Mouse (Mus musculus): ENCODE measurements around the gene Sec24a. TPM values are rescaled to one million over a fixed set of nuclear protein-coding genes. Genes with fewer than 3 reads are reported as not detected.

Sec24a gene
- polyA plus RNA-seq, 1 experiment from 2014 or later: 18.1 TPM

- Histone ChIP-seq H3K4me3 (no peak overlapping the region), H3K9ac (no peak overlapping the region)
Measured at GRCm38 (mm10) chr11:51652889-51653418, 110.5 kb downstream of the Sec24a start.

GRCm38 (mm10) chr11:51650691-51651515 is 112.5 kb downstream of the Sec24a start, which contains the start of the genes N4bp3 and D930048N14Rik:
TSS of gene N4bp3 (minus strand) at chr11:51650842.
TSS of gene D930048N14Rik (plus strand) at chr11:51650954.
- Histone ChIP-seq H3K27ac (peak within 1 kb of the TSS; percentile 75), H3K4me1 (peaks cover 33% of the 10 kb centered on the region), H3K27me3 (no peaks in the 10 kb centered on the region), H3K4me2 (replicated peaks) (peak within 1 kb of the TSS; percentile 96), H3K9me3 (no peaks in the 10 kb centered on the region), H3K36me3 (peaks cover under 1% of the 10 kb centered on the region; the same call in 1 of the 2 replicates), H3K4me3 (peak within 1 kb of the TSS; percentile 68), H3K9ac (peak within 1 kb of the TSS; percentile 82)
- peak; percentile 62; the same call in 1 of the 2 replicates for ATAC-seq (ENCODE audit: low FRiP score, low read depth)
- WGBS: under 1% methylated on average over 58 of the region's 70 CpGs

More at GRCm38 (mm10) chr11:51652889-51653418, 110.5 kb downstream of the Sec24a start:
- no peak overlapping the region for H3K27ac ChIP-seq
- no peak overlapping the region for H3K4me2 ChIP-seq (replicated peaks)
- no peak for ATAC-seq (ENCODE audit: low FRiP score, low read depth)
- no peaks in the 10 kb centered on the region for H3K9me3 ChIP-seq
- no peaks in the 10 kb centered on the region for H3K27me3 ChIP-seq
- no peaks in the 10 kb centered on the region for H3K36me3 ChIP-seq
- H3K4me1 ChIP-seq: peaks cover 32% of the 10 kb centered on the region
- 95% methylated on average over 4 of the region's 4 CpGs for WGBS

GRCm38 (mm10) chr11:51650261-51650660 is 113.2 kb downstream of the Sec24a start:
- H3K4me3 ChIP-seq: peak overlapping the region; percentile 68
- H3K36me3 ChIP-seq: peaks cover 7% of the 10 kb centered on the region
- H3K4me1 ChIP-seq: peaks cover 33% of the 10 kb centered on the region
- H3K9ac ChIP-seq: peak overlapping the region; percentile 82
- no peak for ATAC-seq (ENCODE audit: low FRiP score, low read depth)
- peak overlapping the region; percentile 75 for H3K27ac ChIP-seq
- no peaks in the 10 kb centered on the region for H3K9me3 ChIP-seq
- WGBS: 0% methylated on average over 29 of the region's 30 CpGs
- no peaks in the 10 kb centered on the region for H3K27me3 ChIP-seq
- H3K4me2 ChIP-seq (replicated peaks): peak overlapping the region; percentile 96

DNA sequence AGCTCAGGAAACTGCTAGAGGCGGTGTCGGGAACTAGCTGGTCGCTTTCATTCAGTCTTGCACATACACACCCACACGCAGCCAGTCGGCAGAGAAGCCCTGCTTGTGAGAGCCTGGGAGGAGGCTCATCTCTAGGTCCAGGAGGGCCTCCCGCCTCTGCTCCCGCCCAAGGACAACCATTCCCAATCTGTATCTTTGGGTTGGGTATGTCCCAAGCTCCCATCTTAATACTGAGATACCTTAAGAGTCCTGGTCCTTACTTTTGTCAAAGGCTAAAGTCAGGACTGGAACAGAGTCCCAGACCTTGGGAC is 113.6 kb downstream of the Sec24a start:
- peaks cover 11% of the 10 kb centered on the region for H3K36me3 ChIP-seq
- H3K9me3 ChIP-seq: no peaks in the 10 kb centered on the region
- H3K4me1 ChIP-seq: peaks cover 33% of the 10 kb centered on the region
- peak overlapping the region; percentile 96 for H3K4me2 ChIP-seq (replicated peaks)
- H3K4me3 ChIP-seq: peak overlapping the region; percentile 68
- no peaks in the 10 kb centered on the region for H3K27me3 ChIP-seq
- WGBS: 4% methylated on average over 7 of the region's 7 CpGs
- peak overlapping the region; percentile 75 for H3K27ac ChIP-seq
- no peak for ATAC-seq (ENCODE audit: low FRiP score, low read depth)
- H3K9ac ChIP-seq: peak overlapping the region; percentile 82

- H3K27ac ChIP-seq: peak overlapping the region; percentile 75
- 24% methylated on average over 11 of the region's 11 CpGs for WGBS
- ATAC-seq (ENCODE audit: low FRiP score, low read depth): peak; percentile 60
Measured at GRCm38 (mm10) chr11:51649111-51649888, 114.1 kb downstream of the Sec24a start.

DNA sequence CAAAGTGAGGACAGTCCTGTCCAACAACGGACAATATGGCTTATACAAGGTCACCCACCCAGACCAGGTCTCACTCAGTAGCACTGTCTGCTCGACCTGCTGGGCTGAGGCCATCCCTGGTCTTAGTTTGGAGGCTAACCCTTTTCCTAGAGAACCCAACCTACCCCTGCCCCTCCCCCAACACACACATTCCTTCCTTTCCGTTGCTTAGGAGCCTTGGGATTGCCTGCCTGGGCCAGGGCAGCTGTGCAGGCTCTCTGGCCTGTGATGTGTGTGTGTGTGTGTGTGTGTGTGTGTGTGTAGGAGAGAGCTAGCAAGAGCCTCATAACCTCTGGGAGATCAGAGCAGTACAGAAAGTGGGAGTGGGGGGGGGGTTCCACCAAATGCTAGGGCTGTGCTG is 114.9 kb downstream of the Sec24a start:
- 18% methylated on average over 3 of the region's 3 CpGs for WGBS

More at GRCm38 (mm10) chr11:51649111-51649888, 114.1 kb downstream of the Sec24a start:
- peaks cover 16% of the 10 kb centered on the region for H3K36me3 ChIP-seq
- H3K27me3 ChIP-seq: no peaks in the 10 kb centered on the region
- peaks cover 33% of the 10 kb centered on the region for H3K4me1 ChIP-seq
- H3K9me3 ChIP-seq: no peaks in the 10 kb centered on the region
- peak overlapping the region; percentile 82 for H3K9ac ChIP-seq
- peak overlapping the region; percentile 68 for H3K4me3 ChIP-seq
- peak overlapping the region; percentile 96 for H3K4me2 ChIP-seq (replicated peaks)

DNA sequence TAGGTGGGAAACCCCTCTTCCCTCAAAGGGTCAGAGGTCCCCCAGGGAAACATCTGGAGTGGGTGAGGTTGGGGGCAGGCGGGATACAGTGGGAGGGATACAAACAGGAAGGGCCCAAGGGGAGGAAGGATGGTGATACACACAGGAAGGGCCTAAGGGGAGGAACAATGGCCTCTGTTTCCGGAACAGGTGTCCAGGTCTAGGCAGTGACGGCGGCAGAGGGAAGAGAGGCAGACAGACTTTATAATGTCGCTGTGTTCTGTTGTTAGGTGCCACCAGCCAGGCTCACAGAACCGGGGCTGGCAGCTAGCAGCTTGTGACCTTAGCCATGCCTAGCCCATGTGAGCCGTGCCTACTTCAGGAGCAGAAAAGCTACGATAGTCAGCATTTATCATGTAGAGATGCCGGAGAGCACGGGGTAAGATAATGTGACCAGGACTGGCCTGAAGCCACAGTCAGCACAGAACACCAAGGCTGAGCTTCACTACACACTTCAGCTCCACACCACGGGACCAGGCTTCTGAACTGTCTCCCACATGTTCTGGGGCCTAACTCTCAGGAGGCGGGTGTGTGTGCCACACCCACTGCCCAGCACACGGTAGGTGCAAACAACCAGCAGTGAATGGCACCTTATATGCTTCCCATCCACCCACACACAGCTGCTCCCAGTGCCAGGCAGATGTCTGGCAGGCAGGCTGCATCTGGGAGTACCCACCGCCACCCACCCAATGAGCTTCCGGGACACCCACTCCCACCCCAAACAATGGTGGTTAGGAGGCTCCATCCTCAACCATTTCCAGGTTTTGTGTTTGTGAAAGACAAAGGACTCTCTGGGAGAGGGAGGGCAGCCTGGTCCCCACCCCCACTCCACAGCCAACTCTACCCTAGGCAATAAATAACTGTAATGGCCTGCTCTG is 116.4 kb downstream of the Sec24a start:
- Histone ChIP-seq H3K4me1 (peaks cover 41% of the 10 kb centered on the region), H3K9ac (peak overlapping the region; percentile 13; the same call in 1 of the 2 replicates), H3K36me3 (peaks cover 37% of the 10 kb centered on the region), H3K27ac (peak overlapping the region; percentile 58; the same call in 1 of the 2 replicates), H3K4me3 (no peak overlapping the region), H3K9me3 (no peaks in the 10 kb centered on the region), H3K27me3 (no peaks in the 10 kb centered on the region), H3K4me2 (replicated peaks) (peak overlapping the region; percentile 96)
- 57% methylated on average over 15 of the region's 15 CpGs for WGBS
- ATAC-seq (ENCODE audit: low FRiP score, low read depth): no peak

More for the DNA sequence above, 114.9 kb downstream of the Sec24a start:
- Histone ChIP-seq H3K4me3 (peak overlapping the region; percentile 68), H3K9me3 (no peaks in the 10 kb centered on the region), H3K36me3 (peaks cover 24% of the 10 kb centered on the region), H3K9ac (peak overlapping the region; percentile 82), H3K27ac (peak overlapping the region; percentile 75), H3K4me2 (replicated peaks) (peak overlapping the region; percentile 96), H3K4me1 (peaks cover 36% of the 10 kb centered on the region), H3K27me3 (no peaks in the 10 kb centered on the region)
- ATAC-seq (ENCODE audit: low FRiP score, low read depth): peak; percentile 38

DNA sequence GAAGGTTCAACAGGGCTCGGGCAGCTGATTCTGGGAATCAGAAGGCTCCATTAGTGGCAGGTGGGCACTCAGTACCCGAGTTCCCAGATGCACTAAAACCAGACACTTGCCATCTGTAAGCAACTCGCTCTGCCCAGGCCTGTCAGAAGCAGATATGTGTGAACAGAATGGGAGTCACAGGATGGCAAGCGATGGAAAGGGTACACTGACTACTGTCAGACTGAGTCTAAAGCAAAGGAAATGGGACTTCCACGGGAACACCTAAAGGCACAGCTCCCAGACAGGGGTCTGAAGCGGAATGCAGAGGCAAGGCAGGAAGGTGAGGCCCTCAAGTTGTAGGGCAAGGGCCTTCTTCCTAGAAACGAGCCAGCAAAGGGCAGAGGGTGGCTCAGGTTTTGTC is 117.2 kb downstream of the Sec24a start:
- no peak overlapping the region for H3K4me2 ChIP-seq (replicated peaks)
- no peak overlapping the region for H3K4me3 ChIP-seq
- H3K36me3 ChIP-seq: peaks cover 40% of the 10 kb centered on the region
- no peaks in the 10 kb centered on the region for H3K9me3 ChIP-seq
- peaks cover 41% of the 10 kb centered on the region for H3K4me1 ChIP-seq
- ATAC-seq (ENCODE audit: low FRiP score, low read depth): no peak
- WGBS: 65% methylated on average over 7 of the region's 7 CpGs
- no peak overlapping the region; the same call in 1 of the 2 replicates for H3K9ac ChIP-seq
- H3K27me3 ChIP-seq: no peaks in the 10 kb centered on the region
- H3K27ac ChIP-seq: no peak overlapping the region; the same call in 1 of the 2 replicates

DNA sequence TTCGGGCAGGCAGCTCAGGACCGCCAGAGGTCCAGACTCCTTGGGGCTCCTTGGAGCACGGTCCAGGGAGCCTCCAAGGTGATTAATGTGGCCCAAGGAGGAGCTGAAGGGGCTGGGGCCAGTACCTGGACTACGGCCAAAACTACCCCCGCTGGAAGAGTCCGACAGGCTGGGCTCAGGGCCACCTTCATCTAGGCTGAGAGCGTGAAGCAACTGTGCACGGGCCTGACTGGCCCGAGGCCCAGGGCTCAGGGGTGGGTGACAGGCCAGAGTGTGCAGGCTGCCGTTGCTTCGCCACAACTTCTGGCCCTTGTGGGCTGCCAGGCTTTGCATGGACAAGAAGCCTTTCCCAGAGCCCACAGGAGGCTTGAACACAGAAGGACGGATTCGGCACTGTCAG is 118.1 kb downstream of the Sec24a start:
- no peak overlapping the region for H3K4me3 ChIP-seq
- H3K4me2 ChIP-seq (replicated peaks): no peak overlapping the region
- peaks cover 41% of the 10 kb centered on the region for H3K4me1 ChIP-seq
- 87% methylated on average over 13 of the region's 13 CpGs for WGBS
- H3K9me3 ChIP-seq: no peaks in the 10 kb centered on the region
- H3K27me3 ChIP-seq: no peaks in the 10 kb centered on the region
- no peak for ATAC-seq (ENCODE audit: low FRiP score, low read depth)
- H3K36me3 ChIP-seq: peaks cover 40% of the 10 kb centered on the region
- H3K27ac ChIP-seq: no peak overlapping the region
- no peak overlapping the region; the same call in 1 of the 2 replicates for H3K9ac ChIP-seq

GRCm38 (mm10) chr11:51644217-51644616 is 119.2 kb downstream of the Sec24a start:
- Histone ChIP-seq H3K27ac (0 out of 2 replicates have a peak overlapping the region, but pooled peaks have one; percentile 3), H3K27me3 (no peaks in the 10 kb centered on the region), H3K4me2 (replicated peaks) (peak overlapping the region; percentile 23; the same call in 1 of the 2 replicates), H3K4me3 (no peak overlapping the region), H3K36me3 (peaks cover 40% of the 10 kb centered on the region), H3K9me3 (no peaks in the 10 kb centered on the region), H3K4me1 (peaks cover 30% of the 10 kb centered on the region), H3K9ac (0 out of 2 replicates have a peak overlapping the region, but pooled peaks have one; percentile 43)
- ATAC-seq (ENCODE audit: low FRiP score, low read depth): no peak
- WGBS: 69% methylated on average over 16 of the region's 16 CpGs

GRCm38 (mm10) chr11:51643761-51644160 is 119.7 kb downstream of the Sec24a start:
- peaks cover 26% of the 10 kb centered on the region for H3K4me1 ChIP-seq
- no peaks in the 10 kb centered on the region for H3K27me3 ChIP-seq
- no peaks in the 10 kb centered on the region for H3K9me3 ChIP-seq
- 0 out of 2 replicates have a peak overlapping the region, but pooled peaks have one; percentile 3 for H3K27ac ChIP-seq
- no peak for ATAC-seq (ENCODE audit: low FRiP score, low read depth)
- H3K4me3 ChIP-seq: no peak overlapping the region
- 49% methylated on average over 15 of the region's 15 CpGs for WGBS
- peaks cover 40% of the 10 kb centered on the region for H3K36me3 ChIP-seq
- peak overlapping the region; percentile 43 for H3K9ac ChIP-seq
- H3K4me2 ChIP-seq (replicated peaks): peak overlapping the region; percentile 23
